Mouse (Mus musculus): Measurements from ENCODE around the gene Slc2a1.

DNA sequence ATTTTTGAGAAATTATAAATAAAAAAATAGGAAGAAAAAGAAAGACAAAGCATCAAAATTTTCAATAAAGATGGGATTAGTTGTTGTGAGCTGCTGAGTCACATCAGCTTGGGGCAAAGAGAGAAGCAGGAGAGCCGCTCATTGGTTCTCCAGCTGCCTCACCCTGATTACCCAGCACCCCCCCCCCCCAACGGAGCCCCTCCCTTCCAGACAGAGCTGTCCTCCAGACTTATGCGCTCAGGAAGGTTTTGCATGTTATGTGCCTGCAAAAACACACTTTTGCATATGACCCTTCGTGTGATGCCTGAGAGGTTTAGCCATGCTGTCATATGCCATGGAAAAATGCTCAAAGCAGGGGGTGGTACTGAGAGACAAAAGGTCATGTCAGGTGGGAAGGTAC, 3.7 kb upstream of the Slc2a1 start:
- TF ChIP-seq MYOG (IDR thresholded peaks at IDR 0.05; ENCODE audit: control insufficient read depth, extremely low read depth, insufficient read length) = no peak
- TF ChIP-seq USF1 (IDR thresholded peaks at IDR 0.05; ENCODE audit: low read depth) = no peak
- TF ChIP-seq CTCF (IDR thresholded peaks at IDR 0.05; ENCODE audit: control insufficient read depth, insufficient read depth, insufficient read length) = no peak
- TF ChIP-seq CEBPB (IDR thresholded peaks at IDR 0.05; ENCODE audit: low read depth) = no peak
- TF ChIP-seq MYOD1 (IDR thresholded peaks at IDR 0.05; ENCODE audit: control insufficient read depth, insufficient read length, low read depth) = no peak
- TF ChIP-seq MAX (IDR thresholded peaks at IDR 0.05) = no peak
- no peak for TF ChIP-seq FOSL1 (IDR thresholded peaks at IDR 0.05; ENCODE audit: insufficient read depth, low read length, poor library complexity, severe bottlenecking)

Data from C2C12 (cell line).